Mouse (Mus musculus): ENCODE measurements around the gene Fign. TPM values are rescaled to one million over a fixed set of nuclear protein-coding genes. Genes with fewer than 3 reads are reported as not detected.

Gene Fign
- total and polyA plus RNA-seq, 3 experiments: not detected

DNA sequence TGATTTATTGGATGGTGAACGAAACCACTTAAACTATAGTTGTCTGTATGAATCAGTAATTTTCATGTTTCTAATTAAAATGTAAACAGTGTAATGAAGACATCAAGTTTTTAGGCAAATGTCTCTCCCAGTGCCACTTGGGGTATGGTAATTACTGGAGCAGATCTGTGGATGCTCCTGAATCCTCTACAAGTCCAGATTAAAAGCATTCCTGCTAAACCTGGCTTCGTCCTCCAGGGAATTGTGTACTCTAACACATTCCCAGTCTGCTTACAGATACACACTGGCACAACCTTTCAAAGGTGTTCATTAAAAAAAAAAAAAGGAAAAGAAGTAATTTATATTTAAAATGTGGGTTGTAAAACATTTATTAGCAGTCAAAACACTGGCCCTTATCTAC, 20.0 kb downstream of the Fign start:
- no peaks in the 10 kb centered on the region for H3K4me1 ChIP-seq (ENCODE audit: control insufficient read depth in 1 of 2, insufficient read depth in 2 of 2)
- in situ Hi-C loops (cut with MboI; ENCODE audit: low pct_ligation_motif_present, low pct_unique_long_range_greater_than_20kb, low sequenced_read_pairs) (no loop called here), dilution Hi-C loops (cut with MboI; ENCODE audit: extremely low pct_ligation_motif_present, extremely low pct_unique_long_range_greater_than_20kb, low sequenced_read_pairs) (no loop called here)
- H3K79me2 ChIP-seq (replicated peaks; ENCODE audit: control insufficient read depth, extremely low read depth, insufficient read depth, poor library complexity, severe bottlenecking): no peaks in the 10 kb centered on the region
- no peak overlapping the region for H3K4me3 ChIP-seq (replicated peaks in 1 of 3; ENCODE audit: low read depth in 2 of 3, low read length in 2 of 3, poor library complexity in 1 of 3)
- no peaks in the 10 kb centered on the region for H3K36me3 ChIP-seq (replicated peaks in 1 of 2; ENCODE audit: control insufficient read depth in 1 of 2, insufficient read depth in 1 of 2, low read length in 1 of 2)
- TF ChIP-seq PAX5 (IDR thresholded peaks at IDR 0.05; ENCODE audit: low read length): no peak
- TF ChIP-seq HCFC1 (IDR thresholded peaks at IDR 0.05; ENCODE audit: low read depth, low read length): no peak
- no peak for TF ChIP-seq NRF1 (IDR thresholded peaks at IDR 0.05; ENCODE audit: low read depth, low read length)
- TF ChIP-seq UBTF (IDR thresholded peaks at IDR 0.05; ENCODE audit: low read depth, low read length): no peak
- TF ChIP-seq IRF4 (IDR thresholded peaks at IDR 0.05; ENCODE audit: low read depth, low read length): no peak
- TF ChIP-seq CTCF (conservative IDR thresholded peaks at IDR 0.05 in 1 of 2, IDR thresholded peaks at IDR 0.05 in 1 of 2; ENCODE audit: low read depth in 2 of 2, low read length in 2 of 2): no peak
- TF ChIP-seq SIN3A (IDR thresholded peaks at IDR 0.05; ENCODE audit: low read length): no peak
- no peak for TF ChIP-seq JUND (conservative IDR thresholded peaks at IDR 0.05; ENCODE audit: low read depth, low read length)
- no peak for DNase-seq (ENCODE audit: extremely low read depth)
- H3K9me3 ChIP-seq (replicated peaks; ENCODE audit: low read length): peaks cover 38% of the 10 kb centered on the region
- H3K9ac ChIP-seq (ENCODE audit: insufficient read depth, low read depth): no peak overlapping the region
- no peak overlapping the region for H3K27ac ChIP-seq (ENCODE audit: insufficient read depth, low read depth)
- no peak overlapping the region for H3K4me2 ChIP-seq (ENCODE audit: insufficient read depth, low read depth, poor library complexity, severe bottlenecking)
- H3K27me3 ChIP-seq (replicated peaks): no peaks in the 10 kb centered on the region

DNA sequence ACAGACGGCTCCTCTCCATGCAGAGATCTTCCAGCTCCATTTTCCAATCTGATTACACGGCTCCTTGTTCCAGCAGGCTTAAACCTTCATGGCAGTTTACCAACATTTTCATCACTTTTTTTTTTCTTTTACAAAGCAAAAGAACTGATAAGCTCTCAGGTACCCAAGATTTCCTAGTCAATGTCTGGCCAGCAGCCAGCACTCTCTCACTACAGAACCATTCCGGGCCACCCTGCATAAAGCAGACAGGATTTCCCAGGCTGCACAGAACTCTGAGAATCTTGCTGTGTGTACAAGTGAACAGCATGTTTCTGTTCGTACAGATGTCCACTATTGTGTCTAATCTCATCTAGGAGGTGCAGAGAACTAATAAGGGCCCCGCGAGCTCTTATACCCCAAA, 22.0 kb downstream of the Fign start:
- dilution Hi-C loops (cut with MboI; ENCODE audit: extremely low pct_ligation_motif_present, extremely low pct_unique_long_range_greater_than_20kb, low sequenced_read_pairs): no loop called here
- TF ChIP-seq MXI1 (IDR thresholded peaks at IDR 0.05; ENCODE audit: low read depth, low read length) (no peak), BHLHE40 (IDR thresholded peaks at IDR 0.05; ENCODE audit: low read depth, low read length) (no peak), NRF1 (IDR thresholded peaks at IDR 0.05; ENCODE audit: low read depth, low read length) (no peak), GABPA (IDR thresholded peaks at IDR 0.05; ENCODE audit: insufficient replicate concordance, low read depth, low read length) (no peak), USF1 (IDR thresholded peaks at IDR 0.05; ENCODE audit: low read depth, low read length) (no peak), TBP (conservative IDR thresholded peaks at IDR 0.05; ENCODE audit: low read depth, low read length) (no peak), SMC3 (IDR thresholded peaks at IDR 0.05; ENCODE audit: low read depth, low read length) (no peak), JUN (IDR thresholded peaks at IDR 0.05; ENCODE audit: insufficient read depth, low read depth, low read length) (no peak), POLR2A (IDR thresholded peaks at IDR 0.05; ENCODE audit: low read depth, low read length) (no peak), ETS1 (conservative IDR thresholded peaks at IDR 0.05; ENCODE audit: low read depth, low read length) (no peak), HCFC1 (IDR thresholded peaks at IDR 0.05; ENCODE audit: low read depth, low read length) (no peak), KAT2A (IDR thresholded peaks at IDR 0.05; ENCODE audit: insufficient replicate concordance, low read length) (no peak), EP300 (IDR thresholded peaks at IDR 0.05; ENCODE audit: low read length) (no peak), PAX5 (IDR thresholded peaks at IDR 0.05; ENCODE audit: low read length) (no peak), JUND (conservative IDR thresholded peaks at IDR 0.05; ENCODE audit: low read depth, low read length) (no peak), USF2 (conservative IDR thresholded peaks at IDR 0.05; ENCODE audit: low read depth, low read length) (no peak), E2F4 (IDR thresholded peaks at IDR 0.05; ENCODE audit: insufficient replicate concordance, low read depth, low read length) (no peak)
- no peak overlapping the region for H3K4me2 ChIP-seq (ENCODE audit: insufficient read depth, low read depth, poor library complexity, severe bottlenecking)

More for the DNA sequence above, 22.0 kb downstream of the Fign start:
- Histone ChIP-seq H3K4me3 (replicated peaks in 1 of 3; ENCODE audit: low read depth in 2 of 3, low read length in 2 of 3, poor library complexity in 1 of 3) (no peak overlapping the region), H3K4me1 (ENCODE audit: control insufficient read depth in 1 of 2, insufficient read depth in 2 of 2) (no peaks in the 10 kb centered on the region), H3K36me3 (replicated peaks in 1 of 2; ENCODE audit: control insufficient read depth in 1 of 2, insufficient read depth in 1 of 2, low read length in 1 of 2) (no peaks in the 10 kb centered on the region), H3K27me3 (replicated peaks) (no peaks in the 10 kb centered on the region), H3K9ac (ENCODE audit: insufficient read depth, low read depth) (no peak overlapping the region), H3K79me2 (replicated peaks; ENCODE audit: control insufficient read depth, extremely low read depth, insufficient read depth, poor library complexity, severe bottlenecking) (no peaks in the 10 kb centered on the region), H3K27ac (ENCODE audit: insufficient read depth, low read depth) (no peak overlapping the region), H3K9me3 (replicated peaks; ENCODE audit: low read length) (peaks cover 46% of the 10 kb centered on the region)
- in situ Hi-C loops (cut with MboI; ENCODE audit: low pct_ligation_motif_present, low pct_unique_long_range_greater_than_20kb, low sequenced_read_pairs): no loop called here
- DNase-seq (ENCODE audit: extremely low read depth): no peak

All from CH12.LX (cell line).